Mouse (Mus musculus) embryonic facial prominence, embryonic 14.5 days (tissue): ENCODE results near the gene Rad54l2. TPM values are rescaled to one million over a fixed set of nuclear protein-coding genes. Genes with fewer than 3 reads are reported as not detected.

ENCODE experiments used
- ATAC-seq: fragments of 200-750 bp; cut with Nextera tagmentation; 2 replicates; pipeline ENCODE4 v1.8.0; 2017; ENCODE audit warnings: low read depth, moderate number of reproducible peaks, moderate TSS enrichment
- DNase-seq: peaks from one replicate; pipeline ENCODE4 v3.0.0-alpha.2; 2015; ENCODE audit warnings: low spot score
- H3K27ac ChIP-seq: fragments of 300-500 bp; sonication (generic); replicated peaks from 2 replicates; pipeline ENCODE4 v1.5.1; 2014; ENCODE audit warnings: low read depth, mild to moderate bottlenecking, low read length, moderate library complexity
- H3K27me3 ChIP-seq: fragments of 300-500 bp; sonication (generic); replicated peaks from 2 replicates; pipeline ENCODE4 v1.6.1; 2014; ENCODE audit warnings: low read length; ENCODE audit not compliant: control insufficient read depth, insufficient read depth
- H3K36me3 ChIP-seq: fragments of 300-500 bp; sonication (generic); 2 replicates; pipeline ENCODE4 v1.6.1; 2014; ENCODE audit warnings: low read length, mixed read lengths; ENCODE audit not compliant: control insufficient read depth, insufficient read depth
- H3K4me1 ChIP-seq: fragments of 300-500 bp; sonication (generic); 2 replicates; pipeline ENCODE4 v1.6.1; 2014; ENCODE audit warnings: antibody characterized with exemption, low read length; ENCODE audit not compliant: control insufficient read depth, insufficient read depth
- H3K4me2 ChIP-seq: fragments of 300-500 bp; sonication (generic); 2 replicates; pipeline ENCODE4 v1.6.1; 2014; ENCODE audit warnings: low read depth, mild to moderate bottlenecking, low read length, moderate library complexity, mixed read lengths
- H3K4me3 ChIP-seq: fragments of 300-500 bp; sonication (generic); 2 replicates; pipeline ENCODE4 v1.5.1; 2014; ENCODE audit warnings: low read depth, mild to moderate bottlenecking, low read length
- H3K9ac ChIP-seq: fragments of 300-500 bp; sonication (generic); 2 replicates; pipeline ENCODE4 v1.6.1; 2014; ENCODE audit warnings: low read depth, mild to moderate bottlenecking, low read length, moderate library complexity, mixed read lengths
- H3K9me3 ChIP-seq: fragments of 300-500 bp; sonication (generic); 2 replicates; pipeline ENCODE4 v1.6.1; 2016; ENCODE audit warnings: low read length; ENCODE audit not compliant: control insufficient read depth
- WGBS: fragments of 180-500 bp; shearing (Covaris S2); extraction: QIAGEN DNeasy Blood & Tissue Kit; methylation state at CpG from one replicate; pipeline ENCODE4 v1.1.7; 2014; 5-methylcytosine and 5-hydroxymethylcytosine counted together
- polyA plus RNA-seq: library from polyadenylated mRNA; unstranded; fragments of >200 nt; fragmentation: Nextera tagmentation; extraction: Ambion mirVana; gene quantifications from 2 replicates; pipeline ENCODE4 v1.2.1, GENCODE M21; 2014

The Rad54l2 gene
- polyA plus RNA-seq, 1 experiment from 2014 or later, result 3.2 TPM

DNA sequence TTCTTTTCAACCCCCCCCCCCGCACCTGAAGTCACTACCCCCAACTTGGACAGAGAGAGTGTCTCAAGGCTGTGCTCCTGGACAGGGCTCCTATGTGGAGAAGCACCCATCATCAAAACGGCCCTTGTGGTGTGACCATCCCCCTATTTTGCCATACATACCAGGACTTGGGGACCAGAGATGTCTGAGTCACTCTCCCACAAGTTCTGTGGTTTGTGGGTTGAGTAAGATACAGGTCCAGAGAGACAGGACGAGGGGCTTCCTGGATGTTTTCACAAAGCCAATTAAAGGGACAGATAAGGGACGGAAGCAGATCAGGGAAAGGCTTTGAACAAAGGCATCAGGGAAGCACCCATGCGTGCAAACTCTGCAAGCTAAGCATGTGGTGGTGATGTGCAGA is 147.6 kb downstream of the Rad54l2 start:
- Histone ChIP-seq H3K36me3 (no peaks in the 10 kb centered on the region), H3K4me1 (no peaks in the 10 kb centered on the region), H3K27me3 (no peaks in the 10 kb centered on the region), H3K4me3 (no peak overlapping the region), H3K9me3 (no peaks in the 10 kb centered on the region), H3K4me2 (no peak overlapping the region), H3K9ac (no peak overlapping the region), H3K27ac (no peak overlapping the region)
- DNase-seq, result no peak
- whole genome bisulfite sequencing, result 54% methylated on average over 5 of the region's 5 CpGs
- ATAC-seq, result no peak

DNA sequence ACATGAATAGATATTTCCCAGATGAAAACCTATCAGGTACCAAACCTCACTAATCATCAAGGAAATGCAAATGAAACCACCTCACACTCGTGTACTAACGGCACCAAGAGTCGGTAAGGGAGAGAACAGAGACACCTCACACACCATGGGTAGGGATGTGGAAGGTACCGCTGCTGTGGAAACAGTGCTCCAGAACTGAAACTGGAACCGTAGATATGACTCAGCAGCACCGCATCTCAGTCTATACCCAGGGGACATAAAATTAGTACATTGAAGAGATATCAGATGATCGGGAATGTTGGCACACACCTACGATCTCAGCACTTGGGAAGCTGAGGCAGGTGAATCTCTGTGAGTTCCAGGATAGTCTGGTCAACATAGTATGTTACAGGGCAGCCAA is 150.8 kb downstream of the Rad54l2 start:
- Histone ChIP-seq H3K4me2 (no peak overlapping the region), H3K9me3 (no peaks in the 10 kb centered on the region), H3K27ac (no peak overlapping the region), H3K27me3 (no peaks in the 10 kb centered on the region), H3K9ac (no peak overlapping the region), H3K4me3 (no peak overlapping the region), H3K36me3 (no peaks in the 10 kb centered on the region), H3K4me1 (no peaks in the 10 kb centered on the region)
- no peak for ATAC-seq
- 95% methylated on average over 8 of the region's 8 CpGs for WGBS
- DNase-seq, result no peak

Other genes with a start within 250 kb of the Rad54l2 start
- not detected in 2 replicates for gene Iqcf3, start 227.6 kb downstream of the Rad54l2 start, polyA plus RNA-seq
- not detected in 2 replicates for gene Iqcf4, start 218.2 kb downstream of the Rad54l2 start, polyA plus RNA-seq
- not detected in 2 replicates for gene Iqcf6, start 162.6 kb downstream of the Rad54l2 start, polyA plus RNA-seq
- 0.08 and 0.16 TPM in 2 replicates for gene Grm2, start 133.1 kb downstream of the Rad54l2 start, polyA plus RNA-seq
- gene Tex264, start 103.3 kb downstream of the Rad54l2 start, polyA plus RNA-seq, result 59.0 and 68.2 TPM in 2 replicates
- 15.8 and 17.7 TPM in 2 replicates for gene Dcaf1, start 32.7 kb upstream of the Rad54l2 start, polyA plus RNA-seq
- 16.6 and 17.2 TPM in 2 replicates for gene Rbm15b, start 98.2 kb upstream of the Rad54l2 start, polyA plus RNA-seq
- gene Manf, start 102.8 kb upstream of the Rad54l2 start, polyA plus RNA-seq, result 275 and 308 TPM in 2 replicates